Mouse (Mus musculus) cerebellum, postnatal 4 days (tissue): ENCODE measurements around the gene 6030452D12Rik.
A peak's percentile ranks its signal among the peaks of the same experiment; 100 is the strongest.

Experiments used
- DNase-seq, 2 experiments: peaks; one replicate each; pipeline ENCODE4 v3.0.0; 2022; ENCODE audit warnings: low spot score in 2 of 2, mixed read lengths in 1 of 2

Gene 6030452D12Rik

DNA sequence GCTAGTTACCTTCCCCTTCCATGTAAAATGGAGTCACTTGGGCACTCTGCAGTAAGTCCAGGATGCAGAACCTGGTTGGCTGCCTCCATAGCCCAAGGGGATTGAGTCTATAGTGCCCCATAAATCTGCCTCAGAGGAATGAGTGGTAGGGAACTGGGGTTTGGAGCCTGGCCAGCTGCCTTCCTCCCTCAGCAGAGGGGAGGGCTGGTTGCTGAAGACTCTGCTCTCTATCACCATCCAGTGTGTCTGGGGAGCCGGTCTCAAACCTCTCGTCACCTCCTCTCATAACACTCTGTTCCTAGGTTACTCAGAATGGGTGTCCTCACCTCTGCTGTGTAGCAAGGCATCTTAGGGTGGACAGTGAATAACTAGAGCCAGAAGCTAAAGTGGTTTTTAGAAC is 16.3 kb downstream of the 6030452D12Rik start:
- DNase-seq, result no peak

DNA sequence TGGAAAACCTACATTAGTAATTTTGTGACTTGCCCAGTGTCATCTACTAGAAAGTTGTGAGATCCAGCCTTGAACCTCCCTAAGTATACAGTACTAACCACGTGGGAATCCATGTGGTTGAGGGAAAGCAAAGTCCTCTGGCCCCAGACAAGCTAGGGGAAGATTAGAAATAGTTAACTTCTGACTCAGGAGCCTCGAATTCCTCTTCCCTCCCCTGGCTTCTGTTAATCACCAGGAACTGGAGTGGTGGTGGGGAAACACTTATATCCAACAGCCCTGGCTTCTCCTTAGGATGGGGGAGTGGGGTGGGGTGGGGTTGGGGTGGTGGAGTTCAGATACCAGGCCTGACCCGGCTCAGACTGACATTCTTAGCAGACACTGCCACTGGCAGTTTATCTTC is 18.4 kb downstream of the 6030452D12Rik start:
- DNase-seq, result no peak

DNA sequence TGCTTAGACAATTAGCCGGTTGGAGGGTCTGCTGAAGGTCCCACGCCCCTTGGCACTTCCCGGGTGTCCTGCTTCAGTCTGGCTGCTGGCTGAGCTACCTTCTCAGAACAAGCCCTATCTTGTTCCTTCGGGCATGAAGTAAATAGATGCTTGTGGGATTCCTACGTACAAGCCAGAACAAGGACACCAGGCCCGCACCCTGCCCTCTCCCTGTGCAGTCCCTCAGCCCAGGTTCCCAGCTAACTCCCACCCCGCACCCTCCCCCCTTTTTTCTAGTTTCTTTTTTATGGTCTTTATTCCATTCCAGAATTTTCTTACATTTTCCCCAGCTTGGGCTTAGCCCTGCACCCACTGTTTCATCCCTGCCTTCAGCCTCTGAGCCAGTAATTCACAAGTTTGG is 20.3 kb downstream of the 6030452D12Rik start:
- no peak for DNase-seq

DNA sequence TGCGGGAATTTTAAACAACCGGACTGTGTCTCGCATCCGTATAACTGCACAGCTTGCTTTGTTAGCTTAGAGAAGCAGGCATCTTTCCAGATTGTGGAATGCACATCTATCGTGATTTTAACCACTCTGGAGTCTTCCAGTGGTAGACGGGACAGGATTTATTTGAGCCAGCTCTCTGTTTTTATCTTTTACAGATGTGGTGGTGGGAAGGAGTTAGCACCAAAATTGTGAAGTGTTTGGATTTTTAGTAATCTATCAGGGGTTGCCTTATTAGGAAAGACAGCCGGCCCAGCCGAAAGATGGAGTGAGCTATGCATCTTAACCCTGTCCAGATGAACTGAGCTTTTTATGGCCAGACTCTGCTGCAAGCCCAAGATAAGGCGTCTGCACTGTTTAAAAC is 21.5 kb downstream of the 6030452D12Rik start:
- no peak for DNase-seq

DNA sequence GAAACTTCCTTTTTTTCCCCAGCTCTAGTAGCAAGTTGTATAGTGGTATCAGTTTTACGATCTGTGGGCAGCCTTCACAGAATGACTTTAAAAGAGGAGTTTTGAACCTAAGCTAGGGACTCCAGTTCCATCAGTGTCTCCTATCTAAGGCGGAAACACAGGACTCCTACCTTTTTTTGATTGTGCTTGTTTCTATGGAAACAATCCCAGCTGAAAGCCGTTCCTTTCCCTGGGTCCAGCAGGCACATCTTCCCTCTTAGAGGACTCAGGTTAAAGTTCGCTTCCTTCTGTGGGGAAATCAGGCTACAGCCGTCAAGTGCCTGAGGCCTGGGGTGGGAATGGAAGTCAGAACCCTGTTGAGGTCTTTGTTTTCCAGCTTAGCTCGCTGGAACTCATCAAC is 26.4 kb downstream of the 6030452D12Rik start:
- no peak for DNase-seq

DNA sequence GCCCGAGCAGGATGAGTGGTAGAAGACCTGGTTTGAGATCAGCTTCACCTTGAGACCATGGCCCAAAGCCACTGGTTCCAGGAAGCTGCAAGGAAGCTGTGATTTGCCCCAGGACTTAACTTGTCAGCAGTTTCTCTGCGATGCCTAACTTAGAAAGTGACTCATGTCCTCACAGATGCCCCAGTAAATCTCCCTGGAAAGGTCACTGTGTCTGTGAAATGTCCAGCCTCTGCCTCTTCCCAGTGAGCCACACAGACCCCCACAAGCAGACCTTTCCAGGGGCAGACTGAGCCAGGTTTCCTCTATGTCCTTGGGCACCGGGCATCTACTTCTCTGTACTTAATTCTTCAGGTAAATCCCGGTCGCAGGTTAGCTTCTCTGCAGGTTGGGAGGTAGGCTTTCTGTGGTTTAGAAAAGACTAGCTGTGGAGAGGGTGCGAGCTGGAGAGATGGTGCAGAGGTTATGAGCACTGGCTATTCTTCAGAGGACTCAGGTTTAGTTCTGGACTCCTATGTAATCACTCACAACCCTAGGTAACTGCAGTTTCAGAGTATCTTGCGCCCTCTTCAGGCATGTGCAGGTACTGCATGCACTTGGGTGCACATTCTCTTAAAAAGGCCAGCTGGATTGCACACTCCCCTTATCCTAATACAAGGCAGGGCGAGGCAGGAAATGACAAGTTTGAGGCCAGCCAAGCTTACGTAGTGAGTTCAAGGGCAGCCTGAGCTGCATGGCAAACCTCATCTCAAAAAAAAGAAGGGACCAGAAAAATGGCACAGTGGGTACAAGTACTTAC is 27.1 kb downstream of the 6030452D12Rik start:
- DNase-seq, result no peak

DNA sequence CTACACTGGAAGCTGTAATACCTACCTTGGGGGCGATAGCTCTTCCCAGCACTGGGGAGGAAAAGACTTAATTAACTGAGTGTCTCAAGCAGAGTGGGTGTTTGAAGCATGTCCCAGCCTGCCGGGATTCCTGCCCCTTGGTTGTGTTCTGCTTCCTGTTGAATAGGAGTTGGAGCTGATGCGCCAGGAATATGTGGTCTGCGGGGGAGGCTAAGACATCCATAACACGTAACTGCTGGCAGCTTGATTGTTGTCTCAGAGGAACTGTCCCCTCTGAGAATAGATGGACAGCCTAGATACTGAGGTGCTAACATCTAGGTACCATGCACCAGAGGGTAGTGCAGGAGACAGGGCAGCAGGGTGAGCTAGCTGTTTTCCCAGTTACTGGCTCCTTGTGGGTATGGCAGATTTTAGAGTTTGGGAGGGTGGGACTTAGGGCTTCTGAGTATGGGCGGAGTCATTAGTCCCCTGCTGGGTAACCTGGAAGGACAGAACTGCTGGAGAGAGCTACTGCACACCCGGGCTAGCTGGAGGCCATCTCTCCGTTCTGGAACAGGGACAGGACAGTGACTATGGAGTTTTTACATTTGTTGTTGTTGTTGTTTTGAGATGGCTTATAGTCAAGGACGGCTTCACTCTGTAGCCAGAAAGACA is 28.4 kb downstream of the 6030452D12Rik start:
- DNase-seq, result no peak

DNA sequence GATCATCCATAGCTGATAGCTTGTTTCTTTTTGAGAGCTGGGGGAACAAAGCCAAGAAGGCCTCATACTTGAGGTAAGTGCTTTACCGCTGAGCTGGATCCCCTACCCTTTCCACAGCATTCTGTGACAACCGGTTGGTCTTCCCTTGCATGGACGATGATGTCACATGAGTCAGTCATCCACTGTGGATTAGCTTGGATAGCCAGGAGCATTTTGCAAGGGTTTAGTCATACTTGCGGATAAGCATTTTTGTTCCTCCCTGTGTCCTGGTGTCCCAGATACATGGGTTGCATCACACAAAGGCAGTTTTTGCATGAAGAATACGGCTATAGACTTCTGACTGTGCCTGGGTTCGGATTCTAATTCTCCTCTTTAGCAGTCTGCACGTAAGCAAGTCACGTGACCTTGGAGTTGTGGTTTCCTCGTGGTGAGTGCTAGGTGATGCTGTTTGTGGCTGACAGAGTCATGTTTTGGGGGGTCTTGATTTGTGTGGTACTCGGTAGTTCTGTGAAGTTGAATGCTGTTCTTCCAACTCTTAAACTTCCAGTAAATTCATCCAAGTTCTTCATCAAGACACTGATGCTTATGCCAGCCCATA is 29.7 kb downstream of the 6030452D12Rik start:
- DNase-seq, result no peak

DNA sequence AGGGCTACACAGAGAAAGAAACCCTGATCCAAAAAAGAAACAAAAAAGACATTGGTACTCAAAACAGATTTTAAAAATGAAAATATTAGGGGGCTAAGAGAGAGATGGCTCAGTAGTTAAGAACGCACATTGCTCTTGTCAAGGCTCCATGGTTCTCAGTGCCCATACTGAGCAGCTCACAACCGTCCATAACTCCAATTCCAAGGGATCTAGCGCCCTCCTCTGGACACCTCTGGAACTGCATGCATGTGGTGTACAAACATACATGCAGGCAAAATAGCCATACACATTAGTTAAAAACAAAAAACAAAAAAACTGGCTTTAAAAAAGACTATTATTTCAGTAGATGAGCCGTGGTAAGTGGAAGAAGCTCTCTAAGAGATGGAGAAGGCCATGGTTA is 30.2 kb downstream of the 6030452D12Rik start:
- no peak for DNase-seq

DNA sequence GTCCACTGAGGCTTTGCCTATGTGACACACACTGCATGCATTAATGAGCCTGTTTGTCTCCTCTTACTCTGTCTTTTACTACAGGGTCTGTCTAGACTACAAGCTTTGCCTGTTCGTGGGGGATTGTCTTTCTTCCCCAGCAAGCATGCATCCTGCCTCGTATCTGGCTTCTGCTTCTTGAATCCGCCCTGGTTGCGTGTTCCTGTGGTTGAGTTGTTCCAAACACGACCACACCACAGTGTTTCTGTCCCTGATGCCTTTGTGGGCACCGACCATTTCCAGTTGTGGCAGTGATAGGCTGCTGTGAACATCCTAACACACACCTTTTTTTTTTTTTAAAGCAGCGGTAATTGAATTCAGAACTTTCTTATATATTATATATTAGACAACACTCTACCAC is 33.4 kb downstream of the 6030452D12Rik start:
- DNase-seq, result no peak

DNA sequence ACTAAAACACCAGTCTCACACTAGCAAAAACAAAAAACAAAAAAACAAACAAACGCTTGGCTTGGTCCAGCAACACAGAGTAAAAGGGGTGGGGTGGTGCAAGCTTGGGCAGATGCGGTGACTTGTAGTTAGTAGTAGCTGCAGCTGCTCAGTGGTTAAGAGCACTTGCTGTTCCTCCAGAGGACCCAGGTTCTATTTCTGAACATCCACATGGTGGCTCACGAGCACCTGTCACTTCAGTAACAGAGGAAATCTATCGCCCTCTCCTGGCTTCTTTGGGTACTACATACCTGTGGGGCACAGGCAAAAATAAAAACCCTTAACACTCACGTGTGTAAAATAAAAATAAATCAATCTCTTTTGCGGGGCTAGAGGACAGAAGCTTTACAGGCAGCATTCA is 34.1 kb downstream of the 6030452D12Rik start:
- DNase-seq, result peak in 1 of 2 experiments; percentile 61

DNA sequence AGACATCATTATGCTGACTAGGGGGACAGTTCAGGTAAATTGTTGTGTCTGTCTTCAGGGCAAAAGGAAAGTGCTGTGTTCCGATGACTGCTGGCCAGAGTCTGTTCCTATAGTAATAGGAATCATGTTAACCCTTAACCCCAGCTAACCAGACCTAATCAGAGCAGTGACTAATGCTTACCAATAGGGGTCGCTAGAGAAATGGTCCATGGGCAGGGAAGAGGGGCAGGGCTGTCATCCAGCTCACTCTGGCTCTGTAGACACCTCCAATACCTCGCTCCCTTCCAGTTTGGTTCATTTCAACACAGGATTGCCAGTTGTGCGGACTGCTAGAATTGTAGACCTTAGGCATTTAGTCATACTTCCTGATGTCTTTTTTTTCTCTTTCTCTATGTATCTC is 35.1 kb downstream of the 6030452D12Rik start:
- DNase-seq, result no peak

DNA sequence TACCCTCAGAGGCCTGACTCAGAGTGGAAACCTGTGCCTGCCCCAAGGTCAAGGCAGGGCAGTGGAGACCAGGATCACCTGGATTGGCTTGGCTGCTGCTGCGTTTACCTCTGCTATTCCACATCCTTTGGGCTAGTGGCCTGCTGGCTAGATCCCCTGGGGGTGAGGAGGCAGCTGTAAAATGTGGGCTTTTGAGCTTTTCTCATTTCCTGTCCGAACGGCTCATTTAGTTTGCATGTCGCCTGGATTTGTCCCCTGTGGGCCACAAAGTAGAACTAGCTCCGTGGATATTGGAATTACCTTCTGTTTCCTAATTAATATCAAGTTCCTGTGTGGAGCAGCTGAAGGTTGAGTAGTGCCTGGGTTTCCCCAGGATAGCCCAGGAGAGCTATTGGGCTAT is 38.9 kb downstream of the 6030452D12Rik start:
- no peak for DNase-seq

DNA sequence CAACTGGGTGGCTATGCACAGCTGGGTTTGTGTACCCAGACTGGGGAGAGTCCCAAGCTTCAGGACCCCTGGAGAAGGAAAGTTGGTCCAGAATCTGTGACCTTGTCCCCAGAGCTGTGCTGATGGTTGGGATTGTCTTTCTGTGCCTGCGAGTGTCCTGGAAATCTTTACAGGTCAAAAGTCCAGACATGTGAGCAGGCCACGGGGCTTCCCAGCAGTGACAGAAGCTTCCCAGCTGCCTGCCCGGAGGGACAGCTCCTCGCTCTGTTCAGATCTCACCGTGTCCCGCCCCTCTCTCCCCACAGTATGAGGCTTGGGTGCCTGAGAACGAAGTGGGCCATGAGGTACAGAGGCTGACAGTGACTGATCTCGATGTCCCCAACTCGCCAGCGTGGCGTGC is 40.7 kb downstream of the 6030452D12Rik start:
- DNase-seq, result no peak

DNA sequence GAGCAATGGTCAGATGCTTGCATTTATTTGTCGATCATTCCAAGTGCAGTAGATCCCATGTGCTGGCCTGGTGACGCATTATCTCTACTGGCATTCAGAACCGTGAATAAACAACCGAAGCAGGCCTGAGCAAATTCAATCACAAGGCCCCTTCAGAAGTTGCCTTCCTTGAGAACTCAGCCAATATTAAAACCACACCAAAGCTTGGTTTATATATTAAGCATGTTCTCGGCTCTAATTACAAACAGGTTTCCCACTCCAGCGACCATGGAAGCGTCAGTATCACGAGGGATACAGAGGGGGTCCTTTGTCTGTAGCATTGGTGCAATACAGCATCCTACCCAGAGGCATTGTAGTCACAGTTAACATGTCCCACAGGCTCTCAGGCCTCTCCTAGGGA is 42.7 kb downstream of the 6030452D12Rik start:
- DNase-seq, result no peak

DNA sequence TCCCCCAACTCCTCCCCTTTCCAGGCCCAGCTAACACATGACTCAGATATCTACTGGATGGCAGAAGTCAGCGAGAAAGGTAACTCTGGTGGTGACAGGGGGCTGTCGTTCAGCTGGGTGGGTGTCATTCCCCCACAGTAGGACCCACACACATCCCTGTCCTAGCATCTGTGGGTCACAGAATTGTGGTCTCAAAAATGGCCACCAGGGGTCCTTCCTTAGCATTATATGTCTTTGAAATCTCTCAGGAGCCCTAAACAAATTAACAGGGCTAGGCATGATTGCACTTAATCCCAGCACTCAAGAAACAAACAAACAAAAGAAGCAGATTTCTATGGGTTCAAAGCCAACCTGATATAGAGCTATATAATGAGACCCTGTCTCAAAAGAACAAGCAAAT is 44.8 kb downstream of the 6030452D12Rik start:
- DNase-seq, result no peak

DNA sequence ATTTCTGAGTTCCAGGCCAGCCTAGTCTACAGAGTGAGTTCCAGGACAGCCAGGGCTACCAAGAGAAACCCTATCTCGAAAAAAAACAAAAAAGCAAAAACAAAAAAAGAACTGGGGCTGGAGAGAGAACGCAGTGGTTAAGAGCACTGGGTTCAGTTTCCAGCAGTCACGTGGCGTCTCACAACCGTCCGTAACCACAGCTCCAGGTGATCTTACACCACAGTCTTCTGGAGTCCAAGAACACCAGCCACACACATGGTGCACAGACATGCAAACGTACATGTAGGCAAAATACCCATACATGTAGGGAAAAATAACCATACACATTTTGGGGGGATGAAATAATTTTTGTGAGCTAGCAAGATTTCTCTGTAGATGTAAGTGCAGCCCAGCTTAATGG is 46.4 kb downstream of the 6030452D12Rik start:
- DNase-seq, result no peak

DNA sequence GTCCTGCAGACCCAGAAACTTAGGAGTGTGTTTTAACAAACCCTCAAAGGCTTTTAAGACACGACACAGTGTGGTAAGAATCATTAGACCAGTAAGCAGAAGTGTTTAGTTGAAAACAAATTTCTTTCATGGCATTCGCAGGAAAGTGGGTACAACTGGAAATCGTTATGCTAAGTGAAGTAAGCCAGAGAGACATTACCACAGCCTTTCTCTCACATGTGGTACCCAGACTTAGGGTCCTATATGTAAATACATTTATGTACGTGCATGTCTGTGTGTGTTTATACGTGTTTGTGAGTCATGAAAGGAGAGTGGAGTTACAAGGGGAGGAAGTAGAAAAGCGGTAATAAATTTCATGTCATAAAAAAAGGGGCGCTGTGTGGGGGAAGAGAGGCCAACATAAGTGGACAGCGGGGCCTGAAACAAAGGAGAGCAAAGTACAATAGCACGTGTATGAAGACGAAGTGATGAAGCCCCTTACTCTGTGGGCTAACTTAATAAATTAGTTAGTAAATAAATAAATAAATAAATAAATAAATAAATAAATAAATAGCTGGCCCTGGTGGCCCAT is 48.1 kb downstream of the 6030452D12Rik start:
- DNase-seq, result no peak

DNA sequence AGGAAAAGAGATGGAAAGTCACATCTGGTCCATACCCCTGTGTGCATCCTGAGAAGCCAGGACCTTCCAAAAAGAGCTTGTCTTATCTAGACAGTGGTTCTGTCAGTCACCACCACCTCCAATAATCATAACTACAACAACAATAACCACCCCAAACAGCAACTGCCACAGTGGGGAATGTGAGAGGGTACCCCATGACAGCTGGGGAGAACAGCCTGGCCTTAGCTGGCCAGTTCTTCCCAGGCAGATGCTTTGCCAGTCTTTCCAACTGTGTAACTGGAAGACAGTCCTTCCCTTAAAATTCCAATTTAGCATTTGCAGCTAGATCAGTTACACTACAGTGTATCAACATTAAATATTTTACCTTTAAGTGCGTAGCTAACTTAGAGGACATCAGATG is 50.6 kb downstream of the 6030452D12Rik start:
- DNase-seq, result no peak

DNA sequence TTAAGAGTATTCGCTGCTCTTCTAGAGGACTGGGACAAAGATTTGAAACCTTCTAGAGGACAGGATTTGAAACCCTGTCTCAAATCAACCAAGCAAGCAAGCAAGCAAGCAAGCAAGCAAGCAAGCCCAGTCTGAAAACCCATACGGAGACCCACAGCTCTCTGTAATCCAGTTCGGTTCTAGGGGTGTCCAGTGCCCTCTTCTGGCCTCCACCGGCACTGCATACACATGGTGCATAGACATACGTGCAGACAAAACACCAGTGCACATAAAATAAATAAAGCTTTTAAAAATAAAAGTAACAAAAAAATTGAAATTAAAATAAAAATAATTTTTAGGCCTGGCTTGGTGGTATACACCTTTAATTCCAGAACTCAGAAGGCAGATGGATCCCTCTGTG is 53.7 kb downstream of the 6030452D12Rik start:
- DNase-seq, result no peak

DNA sequence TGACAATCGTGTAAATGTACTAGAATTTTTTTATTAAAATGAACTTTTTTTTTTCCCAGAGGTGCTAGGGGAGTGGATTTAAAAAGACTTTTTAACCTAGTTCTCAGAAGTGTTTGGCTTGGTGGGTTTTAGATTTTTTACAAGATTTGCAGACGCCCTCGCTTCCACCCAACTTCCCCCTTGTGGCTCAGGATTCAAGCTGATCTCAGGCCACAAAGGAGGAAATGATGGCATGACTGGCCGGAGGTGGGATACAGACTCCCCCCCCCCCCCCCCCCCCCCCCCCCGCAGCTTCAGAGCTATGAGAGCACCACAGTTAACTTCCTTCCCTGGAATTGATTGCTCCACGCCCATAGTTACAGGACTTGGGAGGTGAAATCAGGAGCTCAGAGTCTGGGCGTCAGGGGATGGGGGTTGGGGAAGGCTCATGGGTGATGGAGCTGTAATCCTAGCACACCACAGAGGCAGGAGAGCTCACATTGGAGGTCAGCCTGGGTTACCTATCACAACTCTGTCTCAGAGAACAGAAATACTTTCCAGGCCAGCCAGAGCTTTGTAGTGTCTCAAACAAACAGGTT is 55.8 kb downstream of the 6030452D12Rik start:
- DNase-seq, result no peak
